Mouse (Mus musculus): ENCODE data around the gene Aar2.
"Not testable (repeated sequence)": the region's sequence is repeated elsewhere in the genome, so short reads cannot be mapped to it uniquely, and the experiment has no call there.

Aar2 gene

DNA sequence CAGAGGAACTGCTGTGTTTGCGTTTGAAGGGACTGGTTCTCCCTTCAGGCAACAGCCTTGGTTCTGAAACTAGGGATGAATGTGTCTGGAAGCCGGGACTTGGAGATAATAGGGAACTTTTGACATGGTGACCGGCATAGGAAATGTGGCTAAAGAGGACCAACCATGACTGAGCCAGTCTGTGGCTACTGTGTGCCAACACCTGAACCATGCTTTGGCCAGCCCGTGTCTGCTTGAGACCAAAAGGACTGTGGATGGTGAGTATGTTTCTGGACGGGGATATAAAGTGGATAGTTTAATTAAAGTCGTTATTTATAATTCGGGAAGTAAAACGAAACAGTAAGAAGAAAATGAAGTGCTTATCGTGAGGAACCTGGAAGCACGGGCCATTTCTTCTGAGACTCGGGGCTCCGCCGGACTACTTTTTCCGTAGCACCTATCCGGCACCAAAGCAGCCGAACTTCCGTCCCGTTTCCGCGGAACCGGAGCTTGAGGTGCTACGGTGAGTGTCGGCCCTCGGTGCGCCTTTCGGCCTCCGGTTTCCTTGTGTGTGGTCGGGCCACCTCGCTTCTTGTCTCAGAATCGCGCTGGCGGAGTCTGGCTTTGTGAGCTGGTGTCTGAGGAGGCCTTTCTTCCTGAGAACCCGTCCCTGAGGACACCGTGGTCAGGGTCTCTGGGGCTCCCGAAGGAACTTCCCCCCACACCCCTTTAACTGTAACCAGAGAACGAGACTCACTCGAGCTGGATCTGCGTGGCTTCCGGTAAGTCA, at the start of gene Aar2:
Aar2 (plus strand) TSS at position 462 of the 769 bp plus-strand sequence.
- peak; percentile 90 to 91 for DNase-seq

DNA sequence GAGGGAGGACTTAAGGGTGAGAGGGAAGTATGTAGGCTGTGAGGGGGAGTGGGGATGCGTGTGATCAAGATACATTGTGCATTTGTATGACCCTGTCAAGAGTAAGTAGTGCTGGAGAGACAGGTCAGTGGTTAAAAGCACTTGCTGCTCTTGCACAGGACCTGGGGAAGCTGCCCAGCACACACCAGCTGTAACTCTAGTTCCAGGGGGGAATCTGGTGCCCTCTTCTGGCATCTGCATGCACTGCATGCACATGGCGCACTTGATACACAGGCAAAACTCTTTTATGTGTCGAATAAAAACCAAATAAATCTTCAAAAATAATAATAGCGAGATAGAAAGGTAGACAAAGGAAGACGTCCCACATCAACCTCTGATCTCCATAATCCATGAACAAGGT, 49.5 kb upstream of the Aar2 start:
- peak; percentile 37 to 43 for DNase-seq

DNA sequence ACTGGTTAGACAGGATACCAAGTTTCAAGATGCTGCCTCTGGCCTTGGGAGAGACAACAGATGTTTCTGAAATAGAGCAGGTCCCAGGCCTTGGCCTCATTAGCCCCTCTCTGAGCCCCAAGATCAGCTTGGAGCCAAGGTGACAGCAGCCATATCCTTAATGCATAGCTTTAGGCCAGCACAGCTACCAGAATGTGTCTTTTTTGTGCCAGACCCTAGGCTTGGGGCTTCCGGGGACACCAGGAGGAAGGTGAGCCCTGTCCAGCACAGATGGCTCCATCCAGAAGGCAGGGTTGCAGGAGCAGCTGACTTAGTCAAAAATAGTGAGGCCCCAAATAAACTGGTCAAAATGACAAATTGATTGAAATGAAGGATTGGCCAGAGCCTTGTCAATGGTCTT, 46.4 kb upstream of the Aar2 start:
- no peak for DNase-seq

DNA sequence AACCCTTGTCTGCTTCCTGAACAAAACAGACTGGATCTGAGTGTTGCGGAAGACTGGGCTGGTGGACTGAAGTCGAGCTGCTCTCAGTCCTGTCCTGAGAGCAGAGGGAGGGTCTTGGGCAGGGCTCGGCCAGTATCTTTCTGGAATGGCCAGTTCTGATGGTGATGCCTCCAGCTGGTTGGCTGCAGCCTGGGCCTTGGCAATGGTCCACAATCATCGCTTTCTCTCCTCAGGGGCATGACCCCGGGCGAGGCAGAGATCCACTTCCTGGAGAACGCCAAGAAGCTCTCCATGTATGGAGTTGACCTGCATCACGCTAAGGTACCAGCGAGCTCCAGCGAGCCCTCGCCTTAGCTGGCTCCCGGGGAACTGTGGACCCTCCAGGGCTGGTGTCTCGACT, 41.9 kb upstream of the Aar2 start:
- DNase-seq: no peak

DNA sequence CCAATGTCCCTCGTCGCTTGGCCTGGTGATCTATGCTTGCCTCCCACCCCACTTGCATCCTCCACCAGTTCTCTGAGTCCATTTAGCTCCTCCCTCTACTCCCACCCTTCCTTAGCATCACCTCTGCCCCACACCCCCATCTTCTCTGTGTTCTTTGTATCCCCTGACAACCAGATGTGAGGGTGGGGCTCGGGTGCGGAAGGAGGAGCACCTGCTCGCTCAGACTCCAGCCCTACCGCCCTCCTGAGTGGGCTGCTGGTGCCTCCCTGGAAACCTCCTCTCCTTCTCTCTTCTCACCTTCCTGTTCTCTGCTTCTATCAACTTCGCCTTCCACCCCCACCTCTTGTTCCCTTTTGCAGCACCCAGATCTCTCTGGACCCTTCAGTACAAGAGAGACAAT, 35.4 kb upstream of the Aar2 start:
- DNase-seq: no peak

DNA sequence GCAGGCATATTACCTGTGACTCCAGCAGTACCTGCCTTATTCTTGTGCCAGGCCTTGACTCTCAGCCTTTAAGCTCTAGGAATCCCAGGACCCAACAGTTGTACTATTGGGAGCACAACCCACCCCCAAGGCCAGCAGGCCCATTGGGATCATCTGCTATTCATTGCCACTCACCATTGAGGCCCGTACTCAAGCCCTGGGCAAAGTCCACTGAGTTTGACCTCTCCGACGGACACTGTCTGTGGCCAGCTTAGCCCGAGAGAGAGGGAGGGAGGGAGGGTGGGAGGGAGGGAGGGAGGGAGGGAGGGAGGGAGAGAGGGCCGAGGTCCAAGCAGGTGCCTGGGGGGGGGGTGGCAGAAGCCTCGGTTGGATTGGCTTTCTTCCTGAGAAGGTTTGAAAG, 34.8 kb upstream of the Aar2 start:
- DNase-seq: no peak

DNA sequence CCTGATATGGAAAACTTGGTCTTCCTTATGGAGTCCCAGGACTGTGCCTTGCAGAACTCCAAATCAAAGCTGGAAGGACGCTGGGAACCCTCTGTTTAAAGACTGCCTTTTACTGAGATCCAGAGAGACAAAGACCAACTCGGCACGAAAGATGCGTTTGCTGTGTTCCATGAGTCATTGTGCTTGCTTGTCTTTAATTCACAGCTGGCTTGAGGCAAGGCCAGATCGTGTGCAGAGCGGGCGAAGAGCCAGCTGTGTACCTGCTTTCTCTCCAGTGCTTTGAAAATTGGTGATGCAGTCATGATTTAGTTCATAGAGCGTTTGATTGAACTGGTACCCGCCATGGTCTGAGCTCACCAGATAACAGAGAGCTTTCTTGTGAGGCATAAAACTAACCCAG, 32.3 kb upstream of the Aar2 start:
- no peak for DNase-seq

DNA sequence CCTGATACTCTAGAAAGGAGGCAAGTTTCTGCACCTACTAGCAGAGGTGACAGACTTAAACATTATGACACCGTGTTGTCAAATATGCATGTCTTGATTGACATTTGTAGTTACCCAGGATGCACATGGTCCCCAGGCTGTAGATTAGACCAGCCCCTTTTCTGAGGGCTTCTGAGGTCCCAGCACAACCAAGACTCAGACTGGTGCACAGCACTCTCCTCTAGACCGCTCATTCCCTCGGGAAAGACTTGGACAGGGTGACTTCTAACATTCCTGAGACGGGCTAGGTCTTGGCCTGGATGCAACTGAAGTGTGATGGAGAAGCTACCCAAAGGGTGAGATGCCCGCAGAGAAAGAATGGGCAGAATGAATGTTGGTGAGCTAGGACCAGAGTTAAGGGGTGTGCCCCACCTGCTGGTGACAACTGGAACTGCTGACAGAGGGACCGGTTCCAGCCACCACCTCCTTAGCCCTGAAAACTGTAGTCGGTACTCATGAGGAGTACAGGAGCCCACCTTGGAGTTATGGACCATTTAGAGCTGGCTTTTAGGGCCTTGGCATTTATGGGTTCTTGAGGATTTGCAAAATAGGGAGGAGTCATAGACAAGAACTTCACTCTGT, 31.7 kb upstream of the Aar2 start:
- DNase-seq: peak; percentile 74 to 75

DNA sequence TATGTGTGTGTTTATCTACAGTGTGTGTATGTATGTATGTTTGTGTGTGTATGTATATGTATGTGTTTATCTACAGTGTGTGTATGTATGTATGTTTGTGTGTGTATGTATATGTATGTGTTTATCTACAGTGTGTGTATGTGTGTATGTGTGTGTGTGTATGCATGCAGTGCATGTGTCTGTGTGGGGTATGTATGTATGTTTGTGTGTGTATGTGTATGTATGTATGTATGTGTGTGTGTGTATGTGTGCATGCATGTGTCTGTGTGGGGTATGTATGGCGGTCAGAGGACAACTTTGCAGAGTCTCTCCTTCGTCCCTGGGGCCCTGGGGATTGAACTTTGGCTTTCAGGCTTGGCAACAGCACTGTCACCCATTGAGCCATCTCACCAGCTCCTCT, 30.7 kb upstream of the Aar2 start:
- DNase-seq: not testable (repeated sequence)

DNA sequence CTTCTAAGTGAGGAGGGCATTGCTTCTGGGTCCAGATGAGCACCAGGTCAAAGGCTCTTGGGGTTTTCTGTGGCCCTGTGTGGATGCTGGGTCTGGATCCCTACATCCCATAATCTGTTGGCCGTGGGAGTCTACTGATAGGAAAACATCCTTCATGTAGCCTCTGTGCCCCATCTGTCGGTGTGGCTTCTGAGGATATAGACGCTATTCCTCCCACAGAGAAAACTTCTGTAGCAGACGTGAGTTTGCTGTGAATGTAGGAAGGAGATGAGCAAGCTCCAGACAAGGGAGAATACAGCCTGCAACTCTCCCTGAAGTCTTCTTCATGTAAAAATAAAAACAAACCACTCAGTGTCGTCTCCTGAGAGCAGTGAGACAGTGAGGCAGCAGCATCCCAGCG, 29.1 kb upstream of the Aar2 start:
- DNase-seq: no peak

DNA sequence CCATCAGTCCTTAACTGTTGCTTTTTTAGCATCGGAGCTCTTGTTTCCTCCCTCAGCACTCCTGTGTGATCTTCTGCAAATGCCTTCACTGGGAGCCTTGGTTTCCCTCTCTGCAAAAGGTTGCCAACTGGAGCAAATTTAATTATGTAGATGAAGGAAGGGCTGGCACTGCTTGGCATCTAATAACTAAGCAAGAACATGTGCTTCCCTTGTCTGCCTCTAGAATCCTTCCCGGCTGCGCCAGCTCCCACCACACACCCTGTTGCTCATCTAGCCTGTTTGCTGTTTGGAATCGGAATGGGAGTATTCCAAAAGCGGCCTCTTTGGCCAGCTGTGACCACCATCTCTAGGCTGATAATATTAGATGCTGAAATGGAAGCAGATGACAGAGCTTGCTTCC, 27.8 kb upstream of the Aar2 start:
- DNase-seq: no peak

DNA sequence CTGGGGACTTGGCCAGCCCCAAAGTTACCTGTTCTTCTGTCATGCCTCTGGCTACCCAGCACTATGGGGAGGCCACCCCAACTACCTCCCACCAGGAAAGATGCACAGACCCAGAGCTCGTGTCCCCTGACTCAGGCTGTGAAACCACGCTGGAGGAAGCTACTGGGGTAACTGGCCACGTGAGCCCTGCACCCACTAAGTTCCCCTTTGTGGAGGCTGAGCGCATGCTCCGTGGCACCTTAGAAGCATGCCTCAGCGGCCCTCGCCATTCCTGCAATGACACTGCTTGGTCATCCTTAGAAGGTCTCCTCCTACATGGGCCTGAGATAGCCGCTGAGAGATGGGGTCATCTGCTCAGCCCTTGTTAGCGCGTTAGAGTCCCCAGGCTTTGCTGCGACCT, 24.4 kb upstream of the Aar2 start:
- no peak for DNase-seq

DNA sequence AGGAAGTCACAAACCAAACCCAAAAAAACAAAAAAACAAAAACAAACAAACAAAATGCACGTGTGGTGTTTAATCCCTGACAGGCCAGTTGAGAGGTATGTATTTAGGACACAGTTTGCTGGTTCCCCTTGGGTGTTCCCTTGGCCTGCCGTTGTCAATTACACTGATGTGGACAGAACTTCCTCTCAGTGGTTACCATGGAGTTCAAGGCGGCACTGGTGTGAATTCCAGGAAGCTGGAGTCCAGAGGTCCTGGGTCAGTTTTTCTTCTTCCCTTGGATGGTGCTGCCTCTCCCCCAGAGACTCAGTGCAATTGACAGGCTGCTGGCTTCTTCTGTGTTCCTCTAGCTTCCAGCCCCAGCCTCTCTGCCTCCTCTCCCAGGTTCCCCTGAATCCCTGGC, 23.3 kb upstream of the Aar2 start:
- DNase-seq: no peak

DNA sequence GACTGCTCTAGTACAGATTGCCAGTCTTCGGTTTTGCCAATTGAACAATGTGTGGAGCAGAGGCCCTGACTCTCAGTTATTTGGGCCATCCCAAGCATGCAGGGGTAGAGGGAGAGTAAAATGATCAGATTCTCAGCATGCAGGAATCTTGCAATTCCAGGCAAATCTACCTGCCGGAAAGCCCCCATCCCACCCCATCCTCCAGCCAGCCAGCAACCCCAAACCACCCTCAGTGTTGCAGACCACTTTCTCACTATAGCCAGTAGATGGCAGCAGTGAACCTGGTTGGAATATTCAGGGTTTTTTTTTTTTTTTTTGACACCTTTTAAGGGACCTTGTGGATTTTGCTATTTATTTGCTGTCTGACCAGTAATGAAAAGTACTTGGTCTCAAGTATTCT, 17.7 kb upstream of the Aar2 start:
- DNase-seq: peak; percentile 31 to 35

DNA sequence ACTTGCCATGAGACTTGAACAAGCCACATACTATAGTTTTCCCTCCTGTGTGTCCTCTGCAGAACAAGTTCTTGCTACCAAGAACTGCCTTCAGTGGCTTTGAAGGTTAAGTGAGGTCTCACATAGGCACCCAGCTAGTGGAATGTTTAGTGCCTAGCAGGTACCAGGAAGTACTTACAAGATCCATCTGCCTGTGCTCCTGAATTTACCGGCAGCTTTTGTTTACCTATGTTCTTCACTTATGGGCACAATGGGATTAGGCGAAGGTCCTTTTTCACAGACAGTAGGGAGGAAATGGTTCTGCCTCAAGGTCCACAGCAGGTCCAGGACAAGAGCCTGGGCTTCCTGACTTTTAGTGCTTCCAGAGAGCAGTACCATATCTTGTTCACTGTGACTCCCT, 14.2 kb upstream of the Aar2 start:
- no peak for DNase-seq

DNA sequence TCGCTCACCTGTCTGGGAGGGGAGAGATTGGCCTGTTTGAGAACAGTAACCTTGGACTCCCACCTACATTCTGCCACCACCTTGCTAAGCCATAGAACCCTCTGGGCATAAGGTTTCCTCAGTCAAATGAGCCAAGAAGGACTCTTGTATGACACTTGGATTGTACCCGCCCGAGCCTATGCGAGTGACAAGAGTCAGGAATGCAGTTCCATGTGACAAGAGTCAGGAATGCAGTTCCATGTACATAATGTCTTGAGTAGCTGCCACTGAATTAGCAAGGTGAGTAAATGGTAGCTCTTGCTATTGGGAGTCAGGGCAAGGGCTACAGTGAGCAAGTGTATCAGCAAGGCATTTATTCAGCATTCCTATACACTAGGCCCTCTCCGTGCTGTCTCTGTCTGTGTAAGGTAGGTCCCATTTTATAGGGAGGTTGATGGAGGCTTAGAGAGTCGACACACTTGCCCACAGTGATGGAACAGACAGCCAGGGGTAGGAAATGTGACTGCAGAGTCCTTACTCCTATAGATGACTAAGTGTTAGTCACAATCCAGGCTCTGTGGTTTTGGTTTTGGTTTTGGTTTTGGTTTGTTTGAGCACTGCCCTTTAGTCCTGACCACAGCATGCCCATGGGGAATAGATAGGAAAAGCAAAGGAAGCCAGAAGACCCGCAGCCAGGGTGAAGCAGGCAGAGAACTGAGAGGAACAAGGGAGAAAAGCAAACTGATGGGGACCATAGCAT, 8.4 kb upstream of the Aar2 start:
- no peak for DNase-seq

DNA sequence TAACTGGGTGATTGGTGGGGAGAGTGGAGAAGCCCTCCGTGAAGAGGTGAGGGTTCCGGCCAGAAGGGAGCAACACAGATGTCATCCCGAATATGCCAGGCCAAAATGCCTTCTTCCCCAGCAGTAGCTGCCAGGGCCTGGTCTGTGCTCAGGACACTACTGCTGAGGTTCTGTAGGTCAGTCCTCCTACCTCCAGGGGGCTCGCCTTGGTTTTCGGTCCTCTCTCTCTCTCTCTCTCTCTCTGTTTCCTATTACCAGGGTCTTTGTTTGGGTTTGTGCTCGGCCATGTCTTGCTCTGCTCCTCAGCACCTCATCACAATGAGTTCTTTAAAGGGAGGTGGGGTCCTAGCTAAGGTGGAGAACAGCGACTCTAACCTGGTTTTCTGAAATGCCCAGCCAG, 6.4 kb upstream of the Aar2 start:
- DNase-seq: no peak

DNA sequence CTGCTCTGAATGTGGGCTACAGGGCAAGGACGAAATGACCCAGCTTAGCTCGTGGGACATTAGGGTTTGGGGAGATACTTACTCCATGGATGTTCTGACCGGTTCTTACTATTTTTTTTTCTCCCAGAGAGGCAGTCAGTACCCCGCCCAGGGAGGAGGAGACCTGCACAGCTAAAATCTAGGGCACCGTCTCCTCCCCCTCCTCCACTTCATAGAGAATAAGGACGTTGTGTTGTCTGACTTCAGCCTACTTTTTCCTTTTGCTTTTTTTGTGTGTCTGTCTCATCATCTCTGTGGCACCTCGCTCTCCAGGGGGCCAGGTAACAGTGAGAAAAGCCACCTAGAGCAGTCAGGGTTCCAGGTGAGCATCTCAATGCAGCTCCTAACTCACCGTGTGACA, 5.0 kb upstream of the Aar2 start:
- DNase-seq: no peak

DNA sequence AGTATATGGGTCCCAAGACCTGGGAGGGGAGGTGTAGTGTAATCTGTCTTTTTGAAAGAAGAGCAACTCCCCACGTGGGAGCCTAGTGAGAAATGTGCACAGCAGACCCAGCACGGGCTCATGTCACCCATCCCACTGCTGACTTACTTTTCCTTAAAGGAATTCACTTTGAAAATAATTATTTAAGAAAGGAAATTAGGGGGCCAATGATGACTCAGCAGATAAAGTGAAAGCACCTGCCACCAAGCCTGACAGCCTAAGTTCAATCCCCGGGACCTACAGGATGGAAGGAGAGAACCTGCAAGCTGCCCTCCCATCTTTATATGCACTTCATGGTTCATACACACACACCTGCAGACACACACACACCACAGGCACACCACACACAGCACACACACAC, 3.6 kb upstream of the Aar2 start:
- no peak for DNase-seq

DNA sequence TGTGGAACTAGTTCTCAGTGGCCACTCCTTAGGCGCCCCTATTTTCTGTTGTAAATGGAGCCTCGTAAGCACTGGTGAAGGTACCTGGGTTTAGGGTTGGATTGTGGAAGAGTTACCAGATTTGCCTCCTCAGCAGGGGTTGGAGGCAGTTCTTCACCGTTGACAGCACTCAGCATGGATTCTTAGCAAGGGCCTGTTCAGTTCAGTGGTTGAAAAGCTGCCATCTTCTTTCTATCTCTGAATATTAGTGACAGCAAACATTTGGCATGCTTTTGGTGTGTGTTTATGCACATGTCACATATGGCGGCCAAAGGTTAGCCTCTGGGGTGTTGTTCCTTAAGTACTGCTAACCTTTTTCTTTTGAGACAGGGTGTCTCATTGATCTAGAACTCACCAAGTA, 5.0 kb downstream of the Aar2 start:
- no peak for DNase-seq

DNA sequence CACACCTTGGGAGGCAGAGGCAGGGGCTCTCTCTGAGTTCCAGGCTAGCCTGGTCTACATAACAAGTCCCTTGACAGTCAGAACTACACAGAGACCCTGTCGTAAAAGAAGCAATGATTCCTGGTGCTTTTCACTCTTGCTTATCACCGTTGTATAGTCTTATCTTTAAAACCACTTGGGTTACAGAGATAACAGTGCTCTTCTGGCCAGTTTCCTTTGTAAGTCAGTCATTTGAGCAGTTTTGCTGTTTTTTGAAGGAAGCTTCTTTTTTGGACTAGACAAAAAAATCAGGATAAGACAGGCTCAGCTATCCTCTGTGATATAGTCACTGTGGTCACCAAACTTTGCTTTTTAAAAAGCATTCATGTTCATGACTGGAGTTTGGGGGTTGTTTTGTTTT, 14.4 kb downstream of the Aar2 start:
- DNase-seq: no peak

DNA sequence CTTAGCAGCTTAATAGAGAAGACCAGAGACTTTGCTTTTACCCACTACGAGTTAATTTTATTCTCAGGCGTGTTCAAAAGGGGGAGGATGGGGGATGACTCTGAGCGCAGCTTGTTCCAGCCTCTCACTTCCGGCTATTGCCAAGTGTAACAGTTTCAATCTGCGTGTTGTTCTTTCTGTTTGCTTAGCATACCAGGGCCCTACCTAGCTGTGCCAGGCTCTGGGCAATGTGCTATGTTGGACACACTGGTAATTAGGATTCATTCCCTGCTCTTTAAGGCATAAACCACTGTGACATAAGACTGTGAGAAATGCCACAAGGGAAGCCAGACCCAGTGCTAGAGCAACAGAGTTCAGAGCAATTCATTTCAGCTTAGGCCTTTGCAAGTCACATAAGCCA, 16.2 kb downstream of the Aar2 start:
- DNase-seq: no peak

DNA sequence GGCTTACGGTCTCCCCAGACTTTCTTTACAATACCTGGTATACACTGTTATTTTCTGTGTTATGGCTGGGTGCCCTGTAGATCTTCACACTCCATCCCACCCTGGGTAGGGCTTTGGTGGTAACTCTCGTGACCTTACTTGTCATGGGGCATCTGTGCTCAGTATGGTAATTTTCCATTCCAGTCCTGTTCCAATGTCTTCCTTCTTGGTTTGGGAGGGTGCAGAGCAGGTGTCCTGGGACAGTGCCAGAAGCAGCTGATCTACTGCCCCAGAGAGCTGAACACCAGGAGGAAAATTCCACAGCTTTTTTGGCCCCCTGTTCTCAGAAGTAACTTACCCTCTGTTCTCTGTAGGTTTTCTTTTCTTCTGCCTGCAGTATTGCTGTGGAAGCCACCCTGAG, 19.1 kb downstream of the Aar2 start:
- DNase-seq: no peak

DNA sequence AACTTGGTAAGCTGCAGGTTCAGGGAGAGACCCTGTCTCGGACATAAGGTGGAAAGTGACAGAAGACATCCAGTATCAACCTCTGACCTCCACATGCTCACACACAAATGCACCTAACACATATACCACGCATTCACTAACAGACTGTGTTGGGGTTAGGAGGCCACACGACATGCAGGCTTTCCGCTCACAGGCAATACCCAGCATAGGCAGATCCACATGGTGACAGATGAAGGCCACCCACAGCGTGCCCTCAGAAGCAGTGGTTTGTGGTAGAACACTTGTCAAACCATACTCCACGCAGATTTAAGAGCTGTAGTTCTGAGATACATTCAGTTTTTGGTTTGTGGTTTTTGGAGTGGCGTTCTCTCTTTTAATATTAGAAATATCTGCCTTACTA, 21.3 kb downstream of the Aar2 start:
- no peak for DNase-seq

Data from B cell, adult 2 months (primary cell).